Mouse (Mus musculus) E14TG2a.4 (cell line): Measurements from ENCODE around the gene Hapln2.

Source experiments
- CTCF ChIP-seq: conservative IDR thresholded peaks from 2 replicates; pipeline ENCODE4 v1.5.1; 2014; ENCODE audit warnings: low read length
- POU5F1 ChIP-seq: IDR thresholded peaks from 2 replicates; pipeline ENCODE4 v1.6.1; 2014; ENCODE audit warnings: low read length, borderline replicate concordance

DNA sequence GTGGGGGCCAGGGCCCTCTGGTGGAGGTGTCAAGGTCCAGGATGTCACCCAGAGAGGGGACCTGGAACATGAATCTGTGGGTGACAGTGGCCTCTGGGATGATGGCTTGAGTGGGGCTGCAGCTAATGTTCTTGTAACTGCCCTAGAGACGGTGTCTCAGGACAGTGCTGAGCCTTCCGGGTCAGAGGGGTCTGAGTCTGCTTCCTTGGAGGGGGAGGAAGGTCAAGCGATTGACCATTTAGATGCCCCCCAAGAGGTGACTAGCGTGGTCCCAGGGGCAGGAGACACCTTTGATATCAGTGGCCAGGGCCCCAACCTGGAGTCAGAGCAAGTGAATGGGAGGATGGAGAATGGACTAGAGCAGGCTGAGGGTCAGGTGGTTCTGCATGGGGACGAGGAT lies 47.9 kb downstream of the Hapln2 start:
- TF ChIP-seq CTCF (no peak), POU5F1 (no peak)
